Mouse (Mus musculus) forebrain, embryonic 13.5 days (tissue): ENCODE data around the gene Ace. TPM values are rescaled to one million over a fixed set of nuclear protein-coding genes. Genes with fewer than 3 reads are reported as not detected.
A peak's percentile ranks its signal among the peaks of the same experiment; 100 is the strongest.

Experiments
- ATAC-seq: fragments of 200-750 bp; cut with Nextera tagmentation; 2 replicates; pipeline ENCODE4 v1.8.0; 2017
- H3K27ac ChIP-seq: fragments of 300-500 bp; sonication (generic); 2 replicates; pipeline ENCODE4 v1.5.1; 2015; ENCODE audit warnings: inconsistent platforms, mild to moderate bottlenecking, moderate library complexity
- H3K27me3 ChIP-seq: fragments of 300-500 bp; sonication (generic); 2 replicates; pipeline ENCODE4 v1.6.1; 2015; ENCODE audit warnings: mild to moderate bottlenecking, inconsistent platforms
- H3K36me3 ChIP-seq: fragments of 300-500 bp; sonication (generic); 2 replicates; pipeline ENCODE4 v1.6.1; 2015; ENCODE audit warnings: mild to moderate bottlenecking, inconsistent platforms; ENCODE audit not compliant: poor library complexity, severe bottlenecking
- H3K4me1 ChIP-seq: fragments of 300-500 bp; sonication (generic); 2 replicates; pipeline ENCODE4 v1.6.1; 2015; ENCODE audit warnings: inconsistent platforms
- H3K4me2 ChIP-seq: fragments of 300-500 bp; sonication (generic); 2 replicates; pipeline ENCODE4 v1.6.1; 2015; ENCODE audit warnings: inconsistent platforms, mild to moderate bottlenecking, moderate library complexity
- H3K4me3 ChIP-seq: fragments of 300-500 bp; sonication (generic); 2 replicates; pipeline ENCODE4 v1.5.1; 2015; ENCODE audit warnings: mild to moderate bottlenecking, inconsistent platforms
- H3K9ac ChIP-seq: fragments of 300-500 bp; sonication (generic); 2 replicates; pipeline ENCODE4 v1.6.1; 2015; ENCODE audit warnings: mild to moderate bottlenecking, inconsistent platforms
- H3K9me3 ChIP-seq: fragments of 300-500 bp; sonication (generic); replicated peaks from 2 replicates; pipeline ENCODE4 v1.6.1; 2016; ENCODE audit warnings: inconsistent platforms
- WGBS: fragments of 180-500 bp; shearing (Covaris S2); methylation state at CpG from one replicate; pipeline ENCODE4 v1.1.7; 2015; 5-methylcytosine and 5-hydroxymethylcytosine counted together
- polyA plus RNA-seq: library from polyadenylated mRNA; unstranded; fragments of >200 nt; fragmentation: Nextera tagmentation; extraction: Ambion mirVana; gene quantifications from 2 replicates; pipeline ENCODE4 v1.2.1, GENCODE M21; 2015

The Ace gene
- polyA plus RNA-seq, 1 experiment from 2014 or later = 0.57 TPM

GRCm38 (mm10) chr11:105951601-105952044 lies 16.1 kb upstream of the Ace start:
- H3K36me3 ChIP-seq = no peaks in the 10 kb centered on the region
- H3K4me3 ChIP-seq = no peak overlapping the region
- no peaks in the 10 kb centered on the region for H3K27me3 ChIP-seq
- no peak overlapping the region for H3K27ac ChIP-seq
- H3K4me2 ChIP-seq = no peak overlapping the region
- no peak for ATAC-seq
- no peaks in the 10 kb centered on the region for H3K9me3 ChIP-seq
- WGBS = 63% methylated on average over 3 of the region's 3 CpGs
- H3K4me1 ChIP-seq = no peaks in the 10 kb centered on the region
- H3K9ac ChIP-seq = no peak overlapping the region

DNA sequence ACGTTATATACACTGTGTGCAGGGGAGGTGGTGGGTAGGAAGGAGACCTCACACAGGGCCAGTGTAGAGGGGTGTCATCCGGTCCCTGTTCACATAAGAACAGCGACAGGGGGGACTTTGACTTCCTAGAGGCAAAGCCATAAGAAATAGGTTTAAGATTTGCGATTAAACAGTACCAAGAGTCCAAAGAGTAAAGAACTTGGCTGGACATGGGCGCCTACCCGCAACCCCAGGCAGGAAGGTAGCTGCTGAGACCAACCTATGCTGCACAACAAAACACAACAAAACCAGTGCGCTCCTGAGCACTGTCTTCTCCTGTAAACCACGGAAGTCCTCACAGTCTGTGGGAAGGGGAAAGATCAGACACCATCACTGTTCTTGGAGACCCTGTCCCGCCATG lies 15.6 kb upstream of the Ace start:
- Histone ChIP-seq H3K4me3 (no peak overlapping the region), H3K9ac (no peak overlapping the region), H3K4me2 (no peak overlapping the region), H3K4me1 (no peaks in the 10 kb centered on the region), H3K9me3 (no peaks in the 10 kb centered on the region), H3K27me3 (no peaks in the 10 kb centered on the region), H3K27ac (no peak overlapping the region), H3K36me3 (no peaks in the 10 kb centered on the region)
- ATAC-seq = no peak
- whole genome bisulfite sequencing = 87% methylated on average over 9 of the region's 9 CpGs

- no peak within 1 kb of the TSS for H3K9ac ChIP-seq
- no peaks in the 10 kb centered on the region for H3K27me3 ChIP-seq
- 79% methylated on average over 12 of the region's 12 CpGs for WGBS
- H3K36me3 ChIP-seq = no peaks in the 10 kb centered on the region
- no peak within 1 kb of the TSS for H3K4me2 ChIP-seq
- no peaks in the 10 kb centered on the region for H3K9me3 ChIP-seq
- H3K27ac ChIP-seq = no peak within 1 kb of the TSS
- H3K4me3 ChIP-seq = no peak within 1 kb of the TSS
- no peak for ATAC-seq
- no peaks in the 10 kb centered on the region for H3K4me1 ChIP-seq
Measured at GRCm38 (mm10) chr11:105952911-105953386, 14.8 kb upstream of the Ace start, which contains the start of gene Cyb561. Cyb561 (minus strand) TSS chr11:105953336.

- Histone ChIP-seq H3K4me3 (no peak overlapping the region), H3K9me3 (no peaks in the 10 kb centered on the region), H3K36me3 (no peaks in the 10 kb centered on the region), H3K27me3 (no peaks in the 10 kb centered on the region), H3K9ac (no peak overlapping the region), H3K4me2 (no peak overlapping the region), H3K4me1 (no peaks in the 10 kb centered on the region), H3K27ac (no peak overlapping the region)
- WGBS = 79% methylated on average over 6 of the region's 6 CpGs
- no peak for ATAC-seq
Measured at GRCm38 (mm10) chr11:105953402-105953801, 14.3 kb upstream of the Ace start.

- no peaks in the 10 kb centered on the region for H3K4me1 ChIP-seq
- WGBS = 87% methylated on average over 28 of the region's 28 CpGs
- no peaks in the 10 kb centered on the region for H3K36me3 ChIP-seq
- H3K9ac ChIP-seq = no peak overlapping the region
- H3K9me3 ChIP-seq = no peaks in the 10 kb centered on the region
- H3K4me2 ChIP-seq = no peak overlapping the region
- no peak overlapping the region for H3K4me3 ChIP-seq
- no peak overlapping the region for H3K27ac ChIP-seq
- H3K27me3 ChIP-seq = no peaks in the 10 kb centered on the region
- ATAC-seq = no peak
Measured at GRCm38 (mm10) chr11:105955815-105956430, 11.8 kb upstream of the Ace start.

DNA sequence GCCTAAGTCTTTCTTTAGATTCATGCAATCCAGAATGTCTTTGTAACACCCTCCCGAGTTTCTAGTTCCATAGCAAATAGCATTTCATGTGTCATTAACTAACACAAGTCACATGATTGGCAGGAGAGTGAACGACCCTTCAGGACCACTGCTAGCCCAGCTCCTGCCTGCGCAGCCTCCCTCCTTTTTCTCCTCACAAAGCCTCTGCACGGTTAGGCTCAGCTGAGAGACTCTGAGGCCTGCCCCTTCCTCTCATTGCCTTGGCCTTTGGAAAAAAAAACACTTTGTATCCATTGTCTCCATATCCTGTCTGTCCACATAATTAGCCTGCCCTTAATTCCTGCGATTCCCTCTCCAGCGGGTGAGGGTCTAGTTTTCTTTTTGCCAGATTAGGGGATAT lies 10.2 kb upstream of the Ace start:
- no peak for ATAC-seq
- Histone ChIP-seq H3K4me2 (no peak overlapping the region), H3K27me3 (no peaks in the 10 kb centered on the region), H3K36me3 (no peaks in the 10 kb centered on the region), H3K9ac (no peak overlapping the region), H3K9me3 (no peaks in the 10 kb centered on the region), H3K27ac (no peak overlapping the region), H3K4me3 (no peak overlapping the region), H3K4me1 (no peaks in the 10 kb centered on the region)
- WGBS = 24% methylated on average over 6 of the region's 6 CpGs

- ATAC-seq = no peak
- 54% methylated on average over 1 of the region's 1 CpGs for WGBS
Measured at GRCm38 (mm10) chr11:105958566-105958965, 9.2 kb upstream of the Ace start.

DNA sequence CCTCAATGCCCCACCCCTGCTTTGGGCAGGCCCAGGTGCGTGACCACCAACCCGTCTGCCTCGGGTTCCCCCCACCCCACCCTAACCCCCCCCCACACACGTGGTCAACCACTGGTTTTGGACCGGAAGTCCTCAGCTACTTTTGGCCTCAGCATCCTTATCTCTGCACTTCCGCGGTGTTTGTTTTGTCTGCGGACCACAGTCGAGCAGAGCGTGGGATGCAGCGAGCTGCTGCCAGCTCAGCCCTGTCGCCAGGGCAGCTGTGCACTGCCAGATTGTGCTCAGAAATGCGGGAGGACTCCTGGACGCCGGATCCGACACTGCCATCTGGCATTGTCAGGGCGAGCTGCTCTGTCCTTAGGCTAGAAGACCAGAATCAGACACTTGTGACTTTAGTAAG lies 8.4 kb upstream of the Ace start:
- H3K27me3 ChIP-seq = no peaks in the 10 kb centered on the region
- H3K27ac ChIP-seq = peak overlapping the region; percentile 35; the same call in 1 of the 2 replicates
- no peaks in the 10 kb centered on the region for H3K4me1 ChIP-seq
- H3K9me3 ChIP-seq = no peaks in the 10 kb centered on the region
- no peak for ATAC-seq
- WGBS = 66% methylated on average over 17 of the region's 17 CpGs
- no peak overlapping the region for H3K4me3 ChIP-seq
- H3K4me2 ChIP-seq = no peak overlapping the region
- H3K9ac ChIP-seq = no peak overlapping the region
- no peaks in the 10 kb centered on the region for H3K36me3 ChIP-seq

More at GRCm38 (mm10) chr11:105958566-105958965, 9.2 kb upstream of the Ace start:
- H3K4me1 ChIP-seq = no peaks in the 10 kb centered on the region
- H3K27ac ChIP-seq = no peak overlapping the region
- H3K9me3 ChIP-seq = no peaks in the 10 kb centered on the region
- no peaks in the 10 kb centered on the region for H3K27me3 ChIP-seq
- no peak overlapping the region for H3K4me2 ChIP-seq
- no peak overlapping the region for H3K9ac ChIP-seq
- H3K36me3 ChIP-seq = no peaks in the 10 kb centered on the region
- H3K4me3 ChIP-seq = no peak overlapping the region

DNA sequence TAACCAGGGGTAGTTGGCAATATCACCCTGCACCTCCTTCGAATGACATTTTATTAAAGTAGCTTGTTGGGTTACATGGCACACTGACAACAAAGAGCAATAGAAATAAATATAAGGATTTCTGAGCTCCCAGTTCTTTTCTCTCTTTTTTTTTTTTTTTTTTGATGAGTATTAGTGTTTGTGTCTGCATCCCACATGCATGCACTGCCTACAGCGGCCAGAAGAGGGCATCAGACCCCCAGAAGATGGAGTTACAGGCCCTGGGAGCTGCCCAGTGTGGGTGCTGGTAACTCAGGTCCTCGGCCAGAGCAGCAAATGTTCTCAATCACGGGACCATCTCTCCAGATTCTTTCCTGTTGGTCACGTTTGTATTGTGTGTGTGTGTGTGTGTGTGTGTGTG lies 3.1 kb upstream of the Ace start:
- no peak for ATAC-seq
- Histone ChIP-seq H3K36me3 (no peaks in the 10 kb centered on the region), H3K9ac (no peak overlapping the region), H3K27ac (no peak overlapping the region), H3K4me1 (peaks cover 14% of the 10 kb centered on the region), H3K4me2 (no peak overlapping the region), H3K9me3 (no peaks in the 10 kb centered on the region; the same call in 1 of the 2 replicates), H3K4me3 (no peak overlapping the region), H3K27me3 (peaks cover 35% of the 10 kb centered on the region)
- WGBS = 67% methylated on average over 5 of the region's 5 CpGs

DNA sequence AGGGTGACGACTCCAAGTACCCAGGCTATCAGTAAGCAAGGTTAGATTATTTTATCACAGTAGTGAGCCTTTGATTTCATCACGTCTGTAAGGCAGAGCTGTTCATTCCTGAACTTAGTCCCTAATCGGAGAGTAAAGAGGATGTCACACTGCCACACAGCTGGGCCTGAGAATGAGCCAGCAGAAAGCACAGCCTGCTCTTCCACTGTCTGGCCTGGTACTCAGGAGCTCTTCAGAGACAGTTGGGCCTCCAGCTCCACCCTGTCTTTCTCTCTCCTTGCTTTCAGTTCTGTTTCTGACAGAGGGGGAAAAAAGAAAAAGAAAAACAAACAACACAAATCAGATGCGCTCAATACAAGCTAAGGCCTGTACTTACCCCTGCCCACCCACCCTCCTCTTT lies 1.5 kb upstream of the Ace start:
- WGBS = 77% methylated on average over 4 of the region's 4 CpGs
- no peaks in the 10 kb centered on the region for H3K36me3 ChIP-seq
- H3K27me3 ChIP-seq = peaks cover 37% of the 10 kb centered on the region
- no peak overlapping the region for H3K9ac ChIP-seq
- no peak overlapping the region for H3K4me2 ChIP-seq
- no peak overlapping the region for H3K4me3 ChIP-seq
- no peak overlapping the region for H3K27ac ChIP-seq
- H3K9me3 ChIP-seq = no peaks in the 10 kb centered on the region; the same call in 1 of the 2 replicates
- ATAC-seq = no peak
- peaks cover 14% of the 10 kb centered on the region for H3K4me1 ChIP-seq

- Histone ChIP-seq H3K27me3 (peaks cover 37% of the 10 kb centered on the region), H3K9ac (no peak overlapping the region), H3K4me1 (peaks cover 14% of the 10 kb centered on the region), H3K4me2 (peak overlapping the region; percentile 94), H3K27ac (no peak overlapping the region), H3K36me3 (no peaks in the 10 kb centered on the region), H3K9me3 (no peaks in the 10 kb centered on the region; the same call in 1 of the 2 replicates), H3K4me3 (no peak overlapping the region)
- ATAC-seq = no peak
- WGBS = 39% methylated on average over 10 of the region's 10 CpGs
Measured at GRCm38 (mm10) chr11:105968948-105969347, 1.2 kb downstream of the Ace start.

DNA sequence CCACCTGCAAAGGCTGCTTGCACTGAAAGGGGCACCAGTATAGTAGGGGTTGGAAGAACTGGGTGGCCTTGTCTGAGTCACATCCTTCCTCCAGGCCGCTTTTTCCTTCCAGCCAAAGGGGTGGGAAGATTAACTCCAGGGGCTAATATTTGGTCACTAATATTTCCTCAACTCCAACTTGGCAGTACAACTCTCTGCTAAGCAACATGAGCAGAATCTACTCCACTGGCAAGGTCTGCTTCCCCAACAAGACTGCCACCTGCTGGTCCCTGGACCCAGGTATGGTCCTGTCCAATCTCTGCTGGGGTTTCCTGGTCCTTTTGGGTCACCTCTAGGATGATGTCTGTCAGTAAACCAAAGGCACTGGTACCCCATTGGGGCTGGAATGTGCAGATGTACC lies 1.8 kb downstream of the Ace start:
- Histone ChIP-seq H3K27ac (no peak overlapping the region), H3K36me3 (no peaks in the 10 kb centered on the region), H3K9ac (no peak overlapping the region), H3K9me3 (no peaks in the 10 kb centered on the region; the same call in 1 of the 2 replicates), H3K27me3 (peaks cover 37% of the 10 kb centered on the region), H3K4me1 (peaks cover 14% of the 10 kb centered on the region), H3K4me3 (no peak overlapping the region), H3K4me2 (no peak overlapping the region)
- WGBS = 63% methylated on average over 1 of the region's 1 CpGs
- ATAC-seq = no peak

- WGBS = 88% methylated on average over 6 of the region's 6 CpGs
Measured at GRCm38 (mm10) chr11:105974593-105974992, 6.8 kb downstream of the Ace start.

More at GRCm38 (mm10) chr11:105974593-105974992, 6.8 kb downstream of the Ace start:
- Histone ChIP-seq H3K9me3 (no peaks in the 10 kb centered on the region), H3K4me1 (no peaks in the 10 kb centered on the region), H3K9ac (no peak overlapping the region), H3K27ac (no peak overlapping the region), H3K27me3 (peaks cover 3% of the 10 kb centered on the region), H3K4me3 (no peak overlapping the region), H3K36me3 (no peaks in the 10 kb centered on the region), H3K4me2 (no peak overlapping the region)
- ATAC-seq = no peak
